Mouse (Mus musculus): ENCODE data around the gene Gm8138. TPM values are rescaled to one million over a fixed set of nuclear protein-coding genes. Genes with fewer than 3 reads are reported as not detected.
"Not testable (repeated sequence)": the region's sequence is repeated elsewhere in the genome, so short reads cannot be mapped to it uniquely, and the experiment has no call there.

Gene Gm8138
- total RNA-seq (2017): not detected in 2 replicates

- not testable (repeated sequence) for ATAC-seq (ENCODE audit: extremely low read depth, insufficient number of reproducible peaks, low FRiP score, poor library complexity, severe bottlenecking)
These were observed at the start of gene Gm8138 for GRCm38 (mm10) chr14:43416250-43416649. Gm8138 (minus strand) TSS chr14:43416350.

- ATAC-seq (ENCODE audit: extremely low read depth, insufficient number of reproducible peaks, low FRiP score, poor library complexity, severe bottlenecking): not testable (repeated sequence)
These were observed 54.4 kb downstream of the Gm8138 start for GRCm38 (mm10) chr14:43361713-43362112.

Other genes with a start within 250 kb of the Gm8138 start
- gene Gm7233, start 236.5 kb downstream of the Gm8138 start, total RNA-seq (2017): not detected in 2 replicates
- not detected in 2 replicates for gene Gm8122, start 181.0 kb downstream of the Gm8138 start, total RNA-seq (2017)
- gene Gm8126, start 157.7 kb downstream of the Gm8138 start, total RNA-seq (2017): not detected in 2 replicates
- not detected in 2 replicates for gene Gm9732, start 141.3 kb downstream of the Gm8138 start, total RNA-seq (2017)
- gene Gm8127, start 122.5 kb downstream of the Gm8138 start, total RNA-seq (2017): not detected in 2 replicates
- gene 1700001F09Rik, start 68.5 kb downstream of the Gm8138 start, total RNA-seq (2017): not detected in 2 replicates
- gene Gm5799, start 127.2 kb upstream of the Gm8138 start, total RNA-seq (2017): not detected in 2 replicates
- not detected in 2 replicates for gene Gm17654, start 162.8 kb upstream of the Gm8138 start, total RNA-seq (2017)
- not detected in 2 replicates for gene Gm10375, start 191.7 kb upstream of the Gm8138 start, total RNA-seq (2017)

Measured in neutrophil, adult 5-6 weeks (primary cell).